Mouse (Mus musculus): ENCODE results near the gene Gm6408. TPM values are rescaled to one million over a fixed set of nuclear protein-coding genes. Genes with fewer than 3 reads are reported as not detected.

The Gm6408 gene
- polyA plus RNA-seq, 1 experiment = not detected

Other genes starting within 250 kb of the Gm6408 start
- gene Wasf3, start 97.0 kb upstream of the Gm6408 start, polyA plus RNA-seq (2012; ENCODE audit: insufficient read depth, insufficient read length, low replicate concordance, missing spikeins) = not detected in 2 replicates
- gene Gm6370, start 9.4 kb downstream of the Gm6408 start, polyA plus RNA-seq (2012; ENCODE audit: insufficient read depth, insufficient read length, low replicate concordance, missing spikeins) = not detected in 2 replicates
- not detected in 2 replicates for gene 4930449I24Rik, start 20.4 kb downstream of the Gm6408 start, polyA plus RNA-seq (2012; ENCODE audit: insufficient read depth, insufficient read length, low replicate concordance, missing spikeins)
- gene Gm3402, start 32.2 kb downstream of the Gm6408 start, polyA plus RNA-seq (2012; ENCODE audit: insufficient read depth, insufficient read length, low replicate concordance, missing spikeins) = not detected in 2 replicates
- gene Gm3404, start 43.8 kb downstream of the Gm6408 start, polyA plus RNA-seq (2012; ENCODE audit: insufficient read depth, insufficient read length, low replicate concordance, missing spikeins) = not detected in 2 replicates
- gene Gm3409, start 55.7 kb downstream of the Gm6408 start, polyA plus RNA-seq (2012; ENCODE audit: insufficient read depth, insufficient read length, low replicate concordance, missing spikeins) = not detected in 2 replicates
- gene Gm3415, start 74.2 kb downstream of the Gm6408 start, polyA plus RNA-seq (2012; ENCODE audit: insufficient read depth, insufficient read length, low replicate concordance, missing spikeins) = not detected in 2 replicates
- not detected in 2 replicates for gene Gpr12, start 103.3 kb downstream of the Gm6408 start, polyA plus RNA-seq (2012; ENCODE audit: insufficient read depth, insufficient read length, low replicate concordance, missing spikeins)

Data from olfactory bulb, adult 2 months (tissue).